Mouse (Mus musculus): ENCODE data around the gene Ppid. TPM values are rescaled to one million over a fixed set of nuclear protein-coding genes. Genes with fewer than 3 reads are reported as not detected.

Ppid gene
- polyA plus RNA-seq, 1 experiment from 2014 or later, result 130 TPM

Other genes starting within 250 kb of the Ppid start
- gene Fnip2, start 23.5 kb upstream of the Ppid start, polyA plus RNA-seq (2015; fragmentation: Nextera tagmentation; extraction: Ambion mirVana), result 0.71 and 0.90 TPM in 2 replicates
- 32.3 and 42.4 TPM in 2 replicates for gene 4930579G24Rik, start 37.7 kb downstream of the Ppid start, polyA plus RNA-seq (2015; fragmentation: Nextera tagmentation; extraction: Ambion mirVana)
- 61.9 and 63.0 TPM in 2 replicates for gene Etfdh, start 38.2 kb downstream of the Ppid start, polyA plus RNA-seq (2015; fragmentation: Nextera tagmentation; extraction: Ambion mirVana)
- gene Rxfp1, start 146.5 kb downstream of the Ppid start, polyA plus RNA-seq (2015; fragmentation: Nextera tagmentation; extraction: Ambion mirVana), result 1.3 and 1.6 TPM in 2 replicates

Measured in thymus, postnatal 0 days (tissue).